Mouse (Mus musculus) c-Kit-positive CD71-positive TER-119-positive erythroid progenitor cells, embryonic 14.5 days (primary cell): ENCODE measurements around the gene Scrn2.

ENCODE experiments used
- DNase-seq: peaks from one replicate; pipeline ENCODE4 v3.0.0-alpha.2; 2013; ENCODE audit warnings: low spot score

Scrn2 gene

DNA sequence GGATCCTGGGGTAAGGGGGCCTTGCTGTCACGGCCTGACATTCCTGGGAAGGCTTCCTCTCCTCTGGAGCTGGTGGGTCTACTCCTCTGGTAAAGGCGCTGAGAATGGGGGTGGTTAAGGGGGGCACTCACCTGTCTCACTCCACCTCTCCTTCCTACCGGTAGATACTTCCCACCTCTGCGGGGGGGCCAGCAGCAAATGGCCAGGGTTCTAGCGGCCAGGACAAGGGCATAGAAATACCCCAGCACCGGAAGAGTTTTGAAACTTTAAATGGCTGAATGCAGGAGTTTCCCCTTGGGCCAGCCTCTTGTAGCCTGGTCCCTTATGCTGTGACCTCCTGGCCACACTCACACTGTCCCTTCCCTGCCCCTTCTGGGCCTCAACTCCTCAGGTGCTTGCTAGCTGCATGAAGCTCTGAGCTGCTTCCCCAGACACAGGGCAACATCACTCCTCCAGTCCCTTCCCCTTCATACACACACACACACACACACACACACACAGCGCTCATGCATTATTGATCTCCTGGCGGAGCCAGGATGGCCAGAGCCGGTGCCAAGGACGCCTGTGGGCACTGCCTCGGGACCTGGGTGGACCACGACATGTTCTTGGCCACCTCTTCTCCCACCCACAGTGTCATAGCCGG, 21.3 kb downstream of the Scrn2 start:
- DNase-seq, result no peak

- peak; percentile 47 for DNase-seq
Measured at GRCm38 (mm10) chr11:97052219-97052646, 22.5 kb downstream of the Scrn2 start.

- DNase-seq, result no peak
Measured at GRCm38 (mm10) chr11:97063274-97063920, 33.7 kb downstream of the Scrn2 start.

- no peak for DNase-seq
Measured at GRCm38 (mm10) chr11:97063921-97064295, 34.2 kb downstream of the Scrn2 start.

DNA sequence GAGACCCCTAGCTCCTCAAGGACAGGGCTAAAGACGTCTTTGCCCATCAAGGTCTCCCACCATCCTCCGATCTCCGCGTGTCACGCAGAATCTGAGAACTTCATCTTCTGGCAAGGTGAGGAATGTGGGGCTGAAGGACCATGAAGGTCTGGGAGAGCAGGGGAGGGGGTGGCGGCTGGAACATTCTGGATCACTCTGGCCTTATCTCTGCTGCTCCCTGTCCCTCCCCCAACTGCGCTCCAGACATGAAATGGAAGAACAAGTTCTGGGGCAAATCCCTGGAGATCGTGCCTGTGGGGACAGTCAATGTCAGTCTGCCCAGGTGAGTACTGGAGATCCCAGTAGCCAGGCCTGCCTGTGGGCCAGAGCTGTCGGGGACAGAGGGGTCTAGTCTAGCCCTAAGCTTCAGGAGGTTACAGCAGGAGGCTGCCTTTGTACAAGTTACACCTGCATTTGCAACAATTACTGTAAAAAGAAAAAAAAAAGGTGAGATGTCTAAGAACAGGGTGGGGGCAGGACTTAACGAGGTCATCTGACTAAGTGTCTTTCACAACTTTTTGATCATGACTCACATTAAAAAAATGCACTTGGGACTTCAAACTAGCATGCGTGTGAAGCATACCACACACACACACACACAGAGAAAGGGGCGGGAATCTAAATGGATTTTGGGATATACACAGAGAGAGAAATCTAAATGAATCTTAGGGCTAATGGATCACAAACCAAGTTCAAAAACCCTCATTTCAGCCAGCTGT, 36.0 kb downstream of the Scrn2 start:
- DNase-seq, result no peak

DNA sequence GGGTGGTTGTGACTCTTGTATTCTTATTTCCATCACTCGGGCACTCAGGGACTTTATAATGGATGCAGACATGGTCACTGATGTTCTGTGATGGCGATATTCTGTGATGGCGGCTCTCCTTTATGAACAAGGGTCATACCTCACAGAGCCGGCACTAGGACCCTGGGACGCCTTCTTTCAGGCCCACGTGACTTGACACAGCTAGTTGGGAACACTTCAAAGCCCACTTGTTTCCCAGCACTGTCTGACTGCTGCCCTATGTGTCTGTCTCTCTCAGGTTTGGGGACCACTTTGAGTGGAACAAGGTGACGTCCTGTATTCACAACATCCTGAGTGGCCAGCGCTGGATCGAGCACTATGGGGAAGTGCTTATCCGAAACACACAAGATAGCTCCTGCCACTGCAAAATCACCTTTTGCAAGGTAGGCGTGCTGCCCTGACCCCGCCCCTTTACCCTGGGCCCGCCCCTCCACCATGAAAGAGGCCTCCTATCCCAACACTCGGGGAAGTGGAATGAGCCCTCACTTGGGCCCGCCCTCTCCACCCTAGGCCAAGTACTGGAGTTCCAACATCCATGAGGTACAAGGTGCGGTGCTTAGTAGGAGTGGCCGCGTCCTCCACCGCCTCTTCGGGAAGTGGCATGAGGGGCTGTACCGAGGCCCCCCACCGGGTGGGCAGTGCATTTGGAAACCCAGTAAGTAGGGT, 37.1 kb downstream of the Scrn2 start:
- no peak for DNase-seq

- no peak for DNase-seq
Measured at GRCm38 (mm10) chr11:97069333-97069732, 39.6 kb downstream of the Scrn2 start.

DNA sequence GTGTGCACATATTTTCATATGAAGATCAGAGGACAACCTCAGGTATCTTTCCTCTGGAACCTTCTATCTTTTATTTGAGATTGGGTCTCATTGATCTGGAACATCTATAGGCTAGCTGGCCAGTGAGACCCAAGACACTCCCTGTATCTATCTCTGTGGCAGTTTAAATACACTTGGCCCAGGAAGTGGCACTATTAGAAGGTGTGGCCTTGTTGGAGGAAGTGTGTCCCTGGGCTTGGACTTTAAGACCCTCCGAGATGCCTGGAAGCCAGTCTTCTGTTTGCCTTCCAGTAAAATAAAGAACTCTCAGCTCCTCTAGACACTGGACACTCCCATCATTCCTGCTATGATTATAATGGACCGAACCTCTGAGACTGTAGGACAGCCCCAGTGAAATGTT, 40.0 kb downstream of the Scrn2 start:
- DNase-seq, result no peak

DNA sequence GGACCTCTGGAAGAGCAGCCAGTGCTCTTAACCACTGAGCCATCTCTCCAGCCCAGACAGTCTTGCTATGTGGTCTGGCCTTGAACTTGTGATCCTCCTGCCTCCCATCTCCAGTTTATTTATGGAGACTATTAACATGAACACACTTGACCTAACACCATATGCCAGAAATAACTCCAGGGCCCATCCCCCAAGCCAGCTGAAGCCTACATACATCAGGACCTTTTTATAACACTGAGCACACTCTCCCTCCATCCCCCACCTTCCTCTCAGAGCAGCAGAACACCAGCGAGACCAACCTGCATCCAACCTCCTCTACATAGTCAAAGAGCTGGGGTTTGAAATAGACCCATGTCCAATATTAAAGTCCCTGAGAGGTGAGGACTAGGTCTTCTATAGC, 41.4 kb downstream of the Scrn2 start:
- no peak for DNase-seq

DNA sequence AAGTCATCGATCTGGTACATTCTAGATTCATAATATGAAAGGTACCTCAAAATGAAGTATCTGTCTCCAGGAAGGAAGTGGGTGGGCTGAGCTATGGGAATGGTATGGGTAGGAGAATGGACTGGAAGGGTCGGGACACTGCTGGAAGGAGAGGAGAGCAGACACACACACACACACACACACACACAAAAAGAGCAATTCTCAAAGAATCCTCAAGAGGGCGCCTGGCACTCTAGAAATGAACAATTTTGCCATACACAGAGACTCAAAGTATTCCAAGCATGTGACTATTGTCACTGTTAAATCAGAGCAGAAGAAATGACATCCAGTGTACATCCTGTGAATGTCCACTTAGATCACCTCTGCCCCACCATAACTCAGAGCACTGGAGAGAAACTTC, 42.8 kb downstream of the Scrn2 start:
- peak; percentile 47 for DNase-seq

DNA sequence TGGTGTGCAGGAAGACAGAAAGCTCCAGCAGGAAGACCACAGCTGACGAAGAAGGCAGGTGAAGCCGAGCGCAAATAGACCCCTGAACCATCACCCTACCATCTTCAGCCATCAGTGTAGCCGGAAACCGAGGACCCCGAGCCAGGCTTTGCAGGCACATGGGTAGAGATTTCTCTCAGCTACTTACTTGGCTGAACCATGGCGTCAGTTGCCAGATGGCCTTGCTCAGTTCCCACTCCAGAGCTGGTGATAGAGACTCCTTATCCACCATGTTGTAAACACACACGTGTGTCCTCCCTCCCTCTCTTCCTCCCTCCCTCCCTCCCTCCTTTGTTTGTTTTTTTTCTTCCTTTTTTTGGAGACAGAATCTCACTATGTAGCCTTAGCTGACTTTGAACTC, 44.5 kb downstream of the Scrn2 start:
- no peak for DNase-seq

GRCm38 (mm10) chr11:97078751-97079150, 49.0 kb downstream of the Scrn2 start:
- DNase-seq, result no peak

GRCm38 (mm10) chr11:97080291-97080690, 50.6 kb downstream of the Scrn2 start:
- DNase-seq, result no peak

- peak; percentile 64 for DNase-seq
Measured at GRCm38 (mm10) chr11:97082977-97083376, 53.2 kb downstream of the Scrn2 start.
